Mouse (Mus musculus): ENCODE results near the gene Gm3045. TPM values are rescaled to one million over a fixed set of nuclear protein-coding genes. Genes with fewer than 3 reads are reported as not detected.

Gm3045 gene
- polyA plus RNA-seq (2014; fragmentation: Nextera tagmentation; extraction: Ambion mirVana) = not detected in 2 replicates

GRCm38 (mm10) chr13:56426365-56426764 is at the start of gene Gm3045:
Gene Gm3045 (plus strand): TSS chr13:56426594.
- 0 out of 2 replicates have a peak, but pooled peaks cover 2% of the 10 kb centered on the region for H3K4me1 ChIP-seq (ENCODE audit: insufficient read depth)
- H3K27me3 ChIP-seq (ENCODE audit: insufficient read depth, low read length) = peaks cover 5% of the 10 kb centered on the region; the same call in 1 of the 2 replicates
- H3K4me2 ChIP-seq = no peak within 1 kb of the TSS
- ATAC-seq (ENCODE audit: insufficient read depth) (no peak), DNase-seq (no peak)
- 63% methylated on average over 4 of the region's 4 CpGs for WGBS
- no peak within 1 kb of the TSS for H3K27ac ChIP-seq (ENCODE audit: low read depth)
- H3K36me3 ChIP-seq (ENCODE audit: insufficient read depth) = no peaks in the 10 kb centered on the region
- H3K9me3 ChIP-seq (ENCODE audit: low read depth, low read length) = no peaks in the 10 kb centered on the region
- TF ChIP-seq CTCF (IDR thresholded peaks at IDR 0.05; ENCODE audit: low read depth) = no peak
- H3K4me3 ChIP-seq (ENCODE audit: low read depth, low read length) = no peak within 1 kb of the TSS
- H3K9ac ChIP-seq = no peak within 1 kb of the TSS

GRCm38 (mm10) chr13:56380855-56381685 is 45.3 kb upstream of the Gm3045 start:
- DNase-seq = no peak
- Histone ChIP-seq H3K36me3 (ENCODE audit: insufficient read depth) (no peaks in the 10 kb centered on the region), H3K9ac (no peak overlapping the region), H3K4me1 (ENCODE audit: insufficient read depth) (peaks cover 4% of the 10 kb centered on the region), H3K9me3 (ENCODE audit: low read depth, low read length) (no peaks in the 10 kb centered on the region), H3K27ac (ENCODE audit: low read depth) (no peak overlapping the region), H3K4me2 (no peak overlapping the region), H3K27me3 (ENCODE audit: insufficient read depth, low read length) (no peaks in the 10 kb centered on the region), H3K4me3 (ENCODE audit: low read depth, low read length) (no peak overlapping the region)
- ATAC-seq (ENCODE audit: insufficient read depth) = no peak
- 55% methylated on average over 14 of the region's 14 CpGs for WGBS
- no peak for TF ChIP-seq CTCF (IDR thresholded peaks at IDR 0.05; ENCODE audit: low read depth)

GRCm38 (mm10) chr13:56383406-56383805 is 43.0 kb upstream of the Gm3045 start:
- Histone ChIP-seq H3K9me3 (ENCODE audit: low read depth, low read length) (no peaks in the 10 kb centered on the region), H3K27me3 (ENCODE audit: insufficient read depth, low read length) (no peaks in the 10 kb centered on the region), H3K27ac (ENCODE audit: low read depth) (no peak overlapping the region), H3K4me3 (ENCODE audit: low read depth, low read length) (no peak overlapping the region), H3K4me2 (no peak overlapping the region), H3K9ac (no peak overlapping the region), H3K36me3 (ENCODE audit: insufficient read depth) (no peaks in the 10 kb centered on the region), H3K4me1 (ENCODE audit: insufficient read depth) (peaks cover 4% of the 10 kb centered on the region)
- ATAC-seq (ENCODE audit: insufficient read depth) = no peak
- no peak for DNase-seq
- TF ChIP-seq CTCF (IDR thresholded peaks at IDR 0.05; ENCODE audit: low read depth) = no peak
- WGBS = 61% methylated on average over 3 of the region's 3 CpGs

- H3K27ac ChIP-seq (ENCODE audit: low read depth) = peak overlapping the region; percentile 21; the same call in 1 of the 2 replicates
- no peaks in the 10 kb centered on the region for H3K36me3 ChIP-seq (ENCODE audit: insufficient read depth)
- TF ChIP-seq CTCF (IDR thresholded peaks at IDR 0.05; ENCODE audit: low read depth) = no peak
- H3K4me2 ChIP-seq = no peak overlapping the region
- H3K9me3 ChIP-seq (ENCODE audit: low read depth, low read length) = no peaks in the 10 kb centered on the region
- ATAC-seq (ENCODE audit: insufficient read depth) (peak; percentile 45), DNase-seq (peak; percentile 53)
- WGBS = 32% methylated on average over 9 of the region's 9 CpGs
- no peak overlapping the region for H3K4me3 ChIP-seq (ENCODE audit: low read depth, low read length)
- no peaks in the 10 kb centered on the region for H3K27me3 ChIP-seq (ENCODE audit: insufficient read depth, low read length)
- H3K9ac ChIP-seq = no peak overlapping the region
- peaks cover 4% of the 10 kb centered on the region for H3K4me1 ChIP-seq (ENCODE audit: insufficient read depth)
Measured at GRCm38 (mm10) chr13:56386411-56386810, 40.0 kb upstream of the Gm3045 start.

- peak; percentile 73 for ATAC-seq (ENCODE audit: insufficient read depth)
- H3K4me3 ChIP-seq (ENCODE audit: low read depth, low read length) = no peak overlapping the region
- peak; percentile 69 for DNase-seq
- peaks cover 4% of the 10 kb centered on the region for H3K4me1 ChIP-seq (ENCODE audit: insufficient read depth)
- no peaks in the 10 kb centered on the region for H3K36me3 ChIP-seq (ENCODE audit: insufficient read depth)
- H3K27ac ChIP-seq (ENCODE audit: low read depth) = no peak overlapping the region
- no peak overlapping the region for H3K9ac ChIP-seq
- no peaks in the 10 kb centered on the region for H3K9me3 ChIP-seq (ENCODE audit: low read depth, low read length)
- 38% methylated on average over 5 of the region's 5 CpGs for WGBS
- no peaks in the 10 kb centered on the region for H3K27me3 ChIP-seq (ENCODE audit: insufficient read depth, low read length)
- TF ChIP-seq CTCF (IDR thresholded peaks at IDR 0.05; ENCODE audit: low read depth) = no peak
- no peak overlapping the region for H3K4me2 ChIP-seq
Measured at GRCm38 (mm10) chr13:56387374-56387773, 39.0 kb upstream of the Gm3045 start.

GRCm38 (mm10) chr13:56388042-56388441 is 38.4 kb upstream of the Gm3045 start:
- ATAC-seq (ENCODE audit: insufficient read depth) (no peak), DNase-seq (no peak)
- no peak for TF ChIP-seq CTCF (IDR thresholded peaks at IDR 0.05; ENCODE audit: low read depth)
- Histone ChIP-seq H3K4me2 (no peak overlapping the region), H3K27ac (ENCODE audit: low read depth) (no peak overlapping the region), H3K9me3 (ENCODE audit: low read depth, low read length) (no peaks in the 10 kb centered on the region), H3K36me3 (ENCODE audit: insufficient read depth) (no peaks in the 10 kb centered on the region), H3K4me1 (ENCODE audit: insufficient read depth) (peaks cover 4% of the 10 kb centered on the region), H3K27me3 (ENCODE audit: insufficient read depth, low read length) (no peaks in the 10 kb centered on the region), H3K9ac (no peak overlapping the region), H3K4me3 (ENCODE audit: low read depth, low read length) (no peak overlapping the region)
- 65% methylated on average over 1 of the region's 1 CpGs for WGBS

GRCm38 (mm10) chr13:56397572-56397971 is 28.8 kb upstream of the Gm3045 start:
- WGBS = 22% methylated on average over 5 of the region's 5 CpGs
- no peak for TF ChIP-seq CTCF (IDR thresholded peaks at IDR 0.05; ENCODE audit: low read depth)
- peak; percentile 94 for ATAC-seq (ENCODE audit: insufficient read depth)
- no peaks in the 10 kb centered on the region for H3K9me3 ChIP-seq (ENCODE audit: low read depth, low read length)
- no peak overlapping the region for H3K9ac ChIP-seq
- H3K4me2 ChIP-seq = no peak overlapping the region
- H3K36me3 ChIP-seq (ENCODE audit: insufficient read depth) = no peaks in the 10 kb centered on the region
- no peaks in the 10 kb centered on the region for H3K27me3 ChIP-seq (ENCODE audit: insufficient read depth, low read length)
- peak; percentile 81 for DNase-seq
- peaks cover 12% of the 10 kb centered on the region; the same call in 1 of the 2 replicates for H3K4me1 ChIP-seq (ENCODE audit: insufficient read depth)
- H3K4me3 ChIP-seq (ENCODE audit: low read depth, low read length) = no peak overlapping the region
- H3K27ac ChIP-seq (ENCODE audit: low read depth) = no peak overlapping the region; the same call in 1 of the 2 replicates

Data from lung, embryonic 14.5 days (tissue).